8 mouse cellular contexts compared by ENCODE assay signal in the genomic region with DNA sequence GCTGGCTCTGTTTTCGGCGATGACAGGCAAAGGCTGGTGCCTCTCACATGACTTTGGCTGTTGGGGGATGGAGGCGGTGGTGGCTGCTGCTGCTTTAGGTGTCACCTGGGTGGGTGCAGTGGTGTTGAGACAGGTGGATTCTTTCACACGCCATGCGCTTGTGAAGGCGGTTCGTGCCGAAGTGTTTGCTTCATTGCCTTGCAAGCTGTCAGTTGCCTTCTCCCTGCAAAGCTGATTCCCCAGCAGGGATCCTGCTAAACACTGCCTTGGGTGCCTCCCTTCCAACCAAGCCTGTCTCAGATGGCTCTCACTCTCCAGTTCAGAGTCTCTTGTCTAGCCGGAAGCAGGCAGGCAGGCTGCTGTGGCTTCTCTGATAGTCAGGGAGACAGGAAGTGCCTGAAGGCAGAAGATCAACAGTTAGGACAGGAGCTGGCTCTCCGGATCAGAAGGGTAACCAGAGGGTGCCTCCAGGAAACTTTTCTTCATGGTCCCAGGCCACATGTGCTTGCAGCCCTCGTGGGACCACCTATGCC. TPM values are rescaled to one million over a fixed set of nuclear protein-coding genes. Genes with fewer than 3 reads are reported as not detected.
DNase-seq lines count a peak whose midpoint lies in the region; ATAC-seq and TF ChIP-seq lines count a peak whose summit lies in the region.

No protein-coding gene starts in this region.

- no peak overlapping the region for H3K4me2 ChIP-seq in hindbrain, embryonic 12.5 days (replicated peaks)
- no peak overlapping the region for H3K4me2 ChIP-seq in midbrain, postnatal 0 days (ENCODE audit: low read depth, low read length, poor library complexity, severe bottlenecking)
- H3K4me2 ChIP-seq in intestine, embryonic 15.5 days (replicated peaks), result no peak overlapping the region

- WGBS in hindbrain, embryonic 12.5 days, result 85% methylated on average over 11 of the region's 11 CpGs
- WGBS in midbrain, postnatal 0 days, result 75% methylated on average over 11 of the region's 11 CpGs
- 52% methylated on average over 11 of the region's 11 CpGs for WGBS in intestine, embryonic 15.5 days

- no peak overlapping the region for H3K4me3 ChIP-seq in layer of hippocampus, adult 2 months
- no peak overlapping the region for H3K4me3 ChIP-seq in hindbrain, embryonic 12.5 days
- no peak overlapping the region for H3K4me3 ChIP-seq in midbrain, postnatal 0 days (ENCODE audit: low read depth, low read length)
- H3K4me3 ChIP-seq in intestine, embryonic 15.5 days (replicated peaks), result no peak overlapping the region

- H3K27ac ChIP-seq in layer of hippocampus, adult 2 months, result peak overlapping the region; percentile 49; the same call in 1 of the 2 replicates
- no peak overlapping the region for H3K27ac ChIP-seq in hindbrain, embryonic 12.5 days
- no peak overlapping the region for H3K27ac ChIP-seq in midbrain, postnatal 0 days (ENCODE audit: low read depth, low read length)
- no peak overlapping the region for H3K27ac ChIP-seq in intestine, embryonic 15.5 days

- no peaks in the 10 kb centered on the region for H3K9me3 ChIP-seq in hindbrain, embryonic 12.5 days (replicated peaks)
- H3K9me3 ChIP-seq in midbrain, postnatal 0 days (ENCODE audit: low read length), result no peaks in the 10 kb centered on the region
- H3K9me3 ChIP-seq in intestine, embryonic 15.5 days, result no peaks in the 10 kb centered on the region

- no peaks in the 10 kb centered on the region for H3K36me3 ChIP-seq in hindbrain, embryonic 12.5 days
- no peaks in the 10 kb centered on the region for H3K36me3 ChIP-seq in midbrain, postnatal 0 days (ENCODE audit: insufficient read depth, low read length)
- H3K36me3 ChIP-seq in intestine, embryonic 15.5 days, result no peaks in the 10 kb centered on the region

- H3K4me1 ChIP-seq in hindbrain, embryonic 12.5 days, result peaks cover 3% of the 10 kb centered on the region
- no peaks in the 10 kb centered on the region for H3K4me1 ChIP-seq in midbrain, postnatal 0 days (ENCODE audit: insufficient read depth, low read length)
- peaks cover 5% of the 10 kb centered on the region; the same call in 1 of the 2 replicates for H3K4me1 ChIP-seq in intestine, embryonic 15.5 days (replicated peaks)

- peak; percentile 30; the same call in 1 of the 2 replicates for ATAC-seq in megakaryocyte, adult 5-6 weeks (ENCODE audit: poor library complexity, severe bottlenecking)
- ATAC-seq in hindbrain, embryonic 12.5 days (ENCODE audit: low FRiP score), result no peak
- no peak for ATAC-seq in midbrain, postnatal 0 days (ENCODE audit: low FRiP score)
- ATAC-seq in intestine, embryonic 15.5 days, result no peak

- peak; percentile 70 for DNase-seq in CD4-positive, CD25-positive, alpha-beta regulatory T cell, adult 2 months (ENCODE audit: low read depth, low spot score)
- DNase-seq in MEL-GATA-1-ER (ENCODE audit: extremely low read depth, low read depth), result peak; percentile 97
- DNase-seq in layer of hippocampus, adult 2 months (ENCODE audit: low spot score in 2 of 2), result peak; percentile 37 to 41
- DNase-seq in midbrain, postnatal 0 days (ENCODE audit: low spot score), result no peak
- DNase-seq in gastrocnemius, postnatal 14 days, result no peak

- no peaks in the 10 kb centered on the region for H3K27me3 ChIP-seq in hindbrain, embryonic 12.5 days
- H3K27me3 ChIP-seq in midbrain, postnatal 0 days (ENCODE audit: insufficient read depth, low read length), result no peaks in the 10 kb centered on the region
- H3K27me3 ChIP-seq in intestine, embryonic 15.5 days (replicated peaks), result no peaks in the 10 kb centered on the region

- no peak overlapping the region for H3K9ac ChIP-seq in hindbrain, embryonic 12.5 days
- no peak overlapping the region for H3K9ac ChIP-seq in midbrain, postnatal 0 days (replicated peaks; ENCODE audit: low read length, poor library complexity, severe bottlenecking)
- H3K9ac ChIP-seq in intestine, embryonic 15.5 days, result no peak overlapping the region

- TF ChIP-seq CTCF in layer of hippocampus, adult 2 months (conservative IDR thresholded peaks at IDR 0.05), result no peak
- no peak for TF ChIP-seq CTCF in midbrain, postnatal 0 days (IDR thresholded peaks at IDR 0.05)

- intact Hi-C loops in gastrocnemius, postnatal 14 days (cut with DNase I; ENCODE audit: low total_unique reads), result no loop called here

RNA-seq across cellular contexts. Expression of gene Ccnq, which starts 20.3 kb away (rescaled TPM):
- 10 to 100 TPM; 20.0 to 20.7 TPM for total RNA-seq in layer of hippocampus, adult 2 months (2021)
- 21.3 and 25.6 TPM in 2 replicates for total RNA-seq in megakaryocyte, adult 5-6 weeks (2015)
- total RNA-seq in megakaryocyte, adult 5-6 weeks (2017), result 15.1 and 22.5 TPM in 2 replicates
- polyA plus RNA-seq in hindbrain, embryonic 12.5 days (2016; fragmentation: Nextera tagmentation; extraction: Ambion mirVana), result 29.2 and 31.3 TPM in 2 replicates
- total RNA-seq in midbrain, postnatal 0 days (2014; rRNA removed), result 27.0 and 31.6 TPM in 2 replicates
- polyA plus RNA-seq in midbrain, postnatal 0 days (2015; fragmentation: Nextera tagmentation; extraction: Ambion mirVana), result 28.9 and 34.4 TPM in 2 replicates
- 10 to 100 TPM in 1 of 2 experiments, 1 to 10 TPM in 1; 9.4 to 13.1 TPM for total RNA-seq in gastrocnemius, postnatal 14 days (2021)
- 39.8 and 40.6 TPM in 2 replicates for polyA plus RNA-seq in intestine, embryonic 15.5 days (2015; fragmentation: Nextera tagmentation; extraction: Ambion mirVana)

RNA-seq across cellular contexts. Expression of gene Lyrm9, which starts 54.6 kb away (rescaled TPM):
- total RNA-seq in layer of hippocampus, adult 2 months (2021), result 10 to 100 TPM; 20.6 to 22.0 TPM
- 1.4 and 6.4 TPM in 2 replicates for total RNA-seq in megakaryocyte, adult 5-6 weeks (2015)
- total RNA-seq in megakaryocyte, adult 5-6 weeks (2017), result 29.1 and 31.6 TPM in 2 replicates
- 16.0 and 18.1 TPM in 2 replicates for polyA plus RNA-seq in hindbrain, embryonic 12.5 days (2016; fragmentation: Nextera tagmentation; extraction: Ambion mirVana)
- 24.7 and 30.2 TPM in 2 replicates for total RNA-seq in midbrain, postnatal 0 days (2014; rRNA removed)
- polyA plus RNA-seq in midbrain, postnatal 0 days (2015; fragmentation: Nextera tagmentation; extraction: Ambion mirVana), result 49.4 and 51.4 TPM in 2 replicates
- 10 to 100 TPM; 11.5 to 14.2 TPM for total RNA-seq in gastrocnemius, postnatal 14 days (2021)
- 15.9 and 17.9 TPM in 2 replicates for polyA plus RNA-seq in intestine, embryonic 15.5 days (2015; fragmentation: Nextera tagmentation; extraction: Ambion mirVana)

Comparison
In these comparisons a context has a peak if more than half of its experiments do, and no peak if none do; other contexts are left out.
1. DNase-seq: peak in CD4-positive, CD25-positive, alpha-beta regulatory T cell, adult 2 months (single experiment), MEL-GATA-1-ER (single experiment) and layer of hippocampus, adult 2 months (2 of 2); none in midbrain, postnatal 0 days (single experiment) and gastrocnemius, postnatal 14 days (single experiment).